9 mouse cellular contexts compared by ENCODE assay signal in genomic region chr2:20615948-20616347, GRCm38 (mm10).
DNase-seq lines count a peak whose midpoint lies in the region; ATAC-seq and TF ChIP-seq lines count a peak whose summit lies in the region.
"Had no signal": no experiment of that assay in that cellular context is flagged by ENCODE, and none has a peak within 500 bp of the region (broad histone marks: within the 10 kb centered on the region; RNA-seq: fewer than 3 reads in every experiment).

No protein-coding gene starts in this region.

- peak; percentile 14; the same call in 1 of the 2 replicates for TF ChIP-seq CTCF in cerebellum, adult 2 months (IDR thresholded peaks at IDR 0.05; ENCODE audit: borderline replicate concordance, insufficient read depth, low read depth, low read length)

- 91% methylated on average over 1 of the region's 1 CpGs for WGBS in cerebellum, adult 2 months
- WGBS in midbrain, embryonic 10.5 days: 76% methylated on average over 1 of the region's 1 CpGs
- WGBS in midbrain, embryonic 16.5 days: 63% methylated on average over 1 of the region's 1 CpGs

- no peak overlapping the region for H3K4me3 ChIP-seq in cerebellum, adult 2 months (replicated peaks; ENCODE audit: insufficient read depth, low read depth, low read length)
- no peak overlapping the region for H3K4me3 ChIP-seq in midbrain, embryonic 10.5 days
- no peak overlapping the region for H3K4me3 ChIP-seq in midbrain, embryonic 16.5 days (ENCODE audit: low read depth, low read length)
- H3K4me3 ChIP-seq: stomach, embryonic 15.5 days had no signal

- no peak for TF ChIP-seq POLR2A in cerebellum, adult 2 months (IDR thresholded peaks at IDR 0.05; ENCODE audit: borderline replicate concordance, insufficient read depth, low read length)

- no peak overlapping the region for H3K4me2 ChIP-seq in midbrain, embryonic 16.5 days (ENCODE audit: low read length)
- H3K4me2 ChIP-seq: stomach, embryonic 15.5 days had no signal

- H3K36me3 ChIP-seq in midbrain, embryonic 10.5 days: no peaks in the 10 kb centered on the region
- H3K36me3 ChIP-seq in midbrain, embryonic 16.5 days (ENCODE audit: control insufficient read depth, insufficient read depth, low read length): no peaks in the 10 kb centered on the region
- H3K36me3 ChIP-seq: stomach, embryonic 15.5 days had no signal

- H3K9ac ChIP-seq in midbrain, embryonic 16.5 days (ENCODE audit: low read depth, low read length): no peak overlapping the region
- H3K9ac ChIP-seq: stomach, embryonic 15.5 days had no signal

- H3K4me1 ChIP-seq in cerebellum, adult 2 months (ENCODE audit: control insufficient read depth, insufficient read depth, low read length): no peaks in the 10 kb centered on the region
- no peaks in the 10 kb centered on the region for H3K4me1 ChIP-seq in midbrain, embryonic 10.5 days
- H3K4me1 ChIP-seq in midbrain, embryonic 16.5 days (ENCODE audit: control insufficient read depth, insufficient read depth, low read length): no peaks in the 10 kb centered on the region
- H3K4me1 ChIP-seq: stomach, embryonic 15.5 days had no signal

- no peak for ATAC-seq in midbrain, embryonic 16.5 days
- no peak for ATAC-seq in erythroblast, adult 5-6 weeks (replicated peaks; ENCODE audit: low FRiP score, poor library complexity, severe bottlenecking)

- no peaks in the 10 kb centered on the region for H3K27me3 ChIP-seq in cerebellum, adult 2 months (ENCODE audit: control insufficient read depth, insufficient read depth, low read length)
- H3K27me3 ChIP-seq in midbrain, embryonic 10.5 days (ENCODE audit: low read depth, poor library complexity, severe bottlenecking): no peaks in the 10 kb centered on the region
- no peaks in the 10 kb centered on the region for H3K27me3 ChIP-seq in midbrain, embryonic 16.5 days (ENCODE audit: control insufficient read depth, insufficient read depth, low read depth, low read length)
- H3K27me3 ChIP-seq: stomach, embryonic 15.5 days had no signal

- H3K9me3 ChIP-seq in midbrain, embryonic 10.5 days (replicated peaks): no peaks in the 10 kb centered on the region
- H3K9me3 ChIP-seq in midbrain, embryonic 16.5 days (replicated peaks; ENCODE audit: control insufficient read depth, low read length, poor library complexity, severe bottlenecking): no peaks in the 10 kb centered on the region
- H3K9me3 ChIP-seq: stomach, embryonic 15.5 days had no signal

- peak in 1 of 2 experiments; percentile 11 for DNase-seq in cerebellum, adult 2 months
- no peak for DNase-seq in cerebellum, adult 9-11 months
- peak; percentile 17 for DNase-seq in midbrain, embryonic 10.5 days (ENCODE audit: low spot score)
- DNase-seq in c-Kit-positive CD71-negative TER-119-negative erythroid progenitor cells, embryonic 14.5 days (ENCODE audit: low read depth): peak; percentile 9
- peak; percentile 21 to 71 for DNase-seq in kidney, adult 8-10 months
- DNase-seq in lung, postnatal 4 days: peak; percentile 35 to 71

- H3K27ac ChIP-seq in cerebellum, adult 2 months (ENCODE audit: insufficient read depth, low read length): no peak overlapping the region
- H3K27ac ChIP-seq in midbrain, embryonic 10.5 days (replicated peaks): no peak overlapping the region
- H3K27ac ChIP-seq in midbrain, embryonic 16.5 days (ENCODE audit: low read length): no peak overlapping the region
- H3K27ac ChIP-seq: stomach, embryonic 15.5 days had no signal
